Mouse (Mus musculus): ENCODE results near the gene Arhgap10.

Arhgap10 gene

GRCm38 (mm10) chr8:77401934-77402333 is 115.8 kb downstream of the Arhgap10 start:
- DNase-seq (ENCODE audit: low spot score): no peak

GRCm38 (mm10) chr8:77401140-77401539 is 116.6 kb downstream of the Arhgap10 start:
- no peak for DNase-seq (ENCODE audit: low spot score)

- DNase-seq (ENCODE audit: low spot score): no peak
These were observed 133.7 kb downstream of the Arhgap10 start for GRCm38 (mm10) chr8:77384080-77384479.

- no peak for DNase-seq (ENCODE audit: low spot score)
These were observed 134.1 kb downstream of the Arhgap10 start for GRCm38 (mm10) chr8:77383671-77384070.

GRCm38 (mm10) chr8:77380844-77381243 is 136.9 kb downstream of the Arhgap10 start:
- no peak for DNase-seq (ENCODE audit: low spot score)

GRCm38 (mm10) chr8:77379300-77379699 is 138.5 kb downstream of the Arhgap10 start:
- DNase-seq (ENCODE audit: low spot score): no peak

GRCm38 (mm10) chr8:77376451-77376853 is 141.3 kb downstream of the Arhgap10 start:
- no peak for DNase-seq (ENCODE audit: low spot score)

- no peak for DNase-seq (ENCODE audit: low spot score)
These were observed 141.8 kb downstream of the Arhgap10 start for GRCm38 (mm10) chr8:77375999-77376398.

- DNase-seq (ENCODE audit: low spot score): no peak
These were observed 146.7 kb downstream of the Arhgap10 start for GRCm38 (mm10) chr8:77371006-77371405.

- DNase-seq (ENCODE audit: low spot score): no peak
These were observed 147.4 kb downstream of the Arhgap10 start for GRCm38 (mm10) chr8:77370308-77370707.

GRCm38 (mm10) chr8:77369671-77370070 is 148.1 kb downstream of the Arhgap10 start:
- DNase-seq (ENCODE audit: low spot score): no peak

GRCm38 (mm10) chr8:77367091-77367490 is 150.7 kb downstream of the Arhgap10 start:
- no peak for DNase-seq (ENCODE audit: low spot score)

GRCm38 (mm10) chr8:77366446-77366845 is 151.3 kb downstream of the Arhgap10 start:
- no peak for DNase-seq (ENCODE audit: low spot score)

GRCm38 (mm10) chr8:77365990-77366389 is 151.8 kb downstream of the Arhgap10 start:
- no peak for DNase-seq (ENCODE audit: low spot score)

GRCm38 (mm10) chr8:77364472-77364871 is 153.3 kb downstream of the Arhgap10 start:
- no peak for DNase-seq (ENCODE audit: low spot score)

GRCm38 (mm10) chr8:77360853-77361252 is 156.9 kb downstream of the Arhgap10 start:
- DNase-seq (ENCODE audit: low spot score): no peak

- no peak for DNase-seq (ENCODE audit: low spot score)
These were observed 157.3 kb downstream of the Arhgap10 start for GRCm38 (mm10) chr8:77360423-77360822.

GRCm38 (mm10) chr8:77357126-77357525 is 160.6 kb downstream of the Arhgap10 start:
- DNase-seq (ENCODE audit: low spot score): no peak

GRCm38 (mm10) chr8:77355344-77355743 is 162.4 kb downstream of the Arhgap10 start:
- no peak for DNase-seq (ENCODE audit: low spot score)

GRCm38 (mm10) chr8:77354189-77354588 is 163.6 kb downstream of the Arhgap10 start:
- DNase-seq (ENCODE audit: low spot score): no peak

- DNase-seq (ENCODE audit: low spot score): no peak
These were observed 166.4 kb downstream of the Arhgap10 start for GRCm38 (mm10) chr8:77351177-77351860.

GRCm38 (mm10) chr8:77350121-77350777 is 167.5 kb downstream of the Arhgap10 start:
- DNase-seq (ENCODE audit: low spot score): no peak

GRCm38 (mm10) chr8:77343916-77344315 is 173.8 kb downstream of the Arhgap10 start:
- DNase-seq (ENCODE audit: low spot score): no peak

- DNase-seq (ENCODE audit: low spot score): no peak
These were observed 174.4 kb downstream of the Arhgap10 start for GRCm38 (mm10) chr8:77343335-77343734.

Data from ovary, postnatal 10 days (tissue).